Mouse (Mus musculus): ENCODE measurements around the gene Lztfl1.
"Not testable (repeated sequence)": the region's sequence is repeated elsewhere in the genome, so short reads cannot be mapped to it uniquely, and the experiment has no call there.

The Lztfl1 gene

DNA sequence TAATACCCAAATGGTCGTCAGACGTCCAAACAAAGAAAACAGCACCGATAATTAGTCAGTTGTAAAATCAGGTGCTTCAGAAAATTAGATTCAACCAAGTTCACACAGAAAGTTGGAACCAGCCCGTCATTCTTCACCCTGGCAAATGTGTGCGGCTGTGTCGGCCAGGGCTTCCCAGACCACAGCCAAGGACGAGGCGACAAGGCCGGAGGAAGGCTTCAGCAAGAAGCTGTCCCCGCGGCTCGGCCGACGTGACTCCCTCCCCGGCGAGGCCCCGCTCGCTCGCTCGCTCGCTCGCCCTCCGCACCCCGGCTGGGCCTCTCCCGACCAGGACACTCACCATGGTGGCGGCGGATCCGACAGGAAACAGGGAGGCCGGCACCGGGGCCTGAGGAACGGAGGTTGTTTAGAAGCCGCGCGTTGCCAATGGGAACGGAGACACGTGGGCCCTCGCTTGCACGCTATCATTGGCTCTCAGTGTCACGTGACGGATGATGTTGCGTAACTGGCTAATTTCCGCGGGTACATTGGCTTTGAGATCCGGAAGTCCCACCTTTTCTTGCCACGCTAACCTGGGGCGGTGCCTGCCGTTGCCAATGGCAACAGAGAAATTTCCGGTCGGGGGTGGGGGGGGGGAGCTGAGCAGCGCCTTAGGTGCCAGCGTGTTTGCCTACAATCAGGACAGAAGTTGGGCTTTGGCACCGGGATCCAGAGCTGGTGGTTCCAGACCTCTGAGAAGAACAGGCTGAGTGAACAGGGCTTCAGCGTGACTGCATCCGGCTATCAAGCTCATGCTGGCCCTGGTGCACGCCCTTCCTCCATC, at the start of gene Lztfl1:
Gene Lztfl1, minus strand, starts transcription at position 512 of the 823 bp plus-strand sequence.
- peak; percentile 97 to 98 for DNase-seq

- no peak for DNase-seq
These were observed 49.5 kb upstream of the Lztfl1 start for GRCm38 (mm10) chr9:123766996-123767395.

DNA sequence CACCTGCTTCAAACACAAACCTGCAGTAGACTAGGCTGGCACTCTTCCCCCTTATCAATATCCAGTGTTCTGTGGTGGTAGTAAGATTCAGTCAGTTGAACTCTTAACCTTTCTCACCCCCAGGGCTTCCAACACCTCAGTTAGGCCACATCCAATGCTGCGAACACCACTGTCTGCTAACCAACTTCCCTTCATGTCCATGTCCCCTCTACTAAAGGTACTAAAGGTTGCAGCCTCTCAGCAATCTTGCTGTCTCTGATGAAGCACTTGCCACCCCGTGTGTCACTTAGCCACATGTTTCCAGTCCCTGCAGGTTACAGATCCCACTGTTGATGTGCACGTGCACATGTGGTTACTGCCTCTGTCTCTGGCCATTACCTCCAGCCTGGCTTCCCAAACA, 46.3 kb upstream of the Lztfl1 start:
- DNase-seq = no peak

GRCm38 (mm10) chr9:123762886-123763285, 45.4 kb upstream of the Lztfl1 start:
- DNase-seq = no peak

GRCm38 (mm10) chr9:123760806-123761205, 43.3 kb upstream of the Lztfl1 start:
- DNase-seq = no peak

- DNase-seq = no peak
These were observed 41.1 kb upstream of the Lztfl1 start for GRCm38 (mm10) chr9:123758645-123759044.

DNA sequence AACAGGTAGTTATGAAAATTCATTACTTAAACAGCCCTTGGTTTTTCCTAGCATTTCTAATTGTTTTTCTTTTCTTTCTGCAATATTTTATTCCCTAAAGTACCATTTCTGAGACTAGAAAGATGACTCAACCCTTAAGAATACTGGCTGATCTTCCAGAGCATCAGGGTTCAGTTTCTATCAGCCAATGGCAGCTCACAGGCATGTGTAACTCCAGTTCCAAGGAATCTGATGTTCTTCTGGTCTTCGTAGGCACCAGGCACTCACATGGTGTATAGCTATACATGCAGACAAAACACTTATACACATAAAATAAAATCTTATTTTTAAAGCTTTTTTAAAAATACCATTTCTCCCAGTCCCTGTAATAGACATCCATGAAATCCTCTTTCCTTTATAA, 40.7 kb upstream of the Lztfl1 start:
- DNase-seq = no peak

GRCm38 (mm10) chr9:123757326-123757725, 39.8 kb upstream of the Lztfl1 start:
- no peak for DNase-seq

DNA sequence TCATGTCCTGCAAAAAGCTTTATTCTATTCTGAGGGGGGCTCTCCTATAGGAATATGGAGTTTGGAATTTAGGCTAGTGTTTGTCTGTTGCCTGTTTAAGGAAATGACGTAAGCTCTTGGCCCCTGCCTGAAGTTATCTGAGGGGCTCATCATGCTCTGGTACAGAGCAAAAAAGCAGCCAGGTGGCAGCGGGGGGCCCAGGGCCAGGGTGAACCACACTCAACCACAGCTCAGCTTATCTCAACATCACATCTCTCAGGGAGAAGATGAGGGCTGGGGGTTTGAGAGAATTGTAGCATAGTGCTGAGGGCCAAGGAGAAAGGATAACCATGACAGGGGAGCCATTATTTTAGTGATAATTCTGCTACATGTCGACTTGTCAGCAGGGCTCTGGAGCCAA, 39.3 kb upstream of the Lztfl1 start:
- DNase-seq = no peak

GRCm38 (mm10) chr9:123754333-123754732, 36.8 kb upstream of the Lztfl1 start:
- peak; percentile 19 to 31 for DNase-seq

DNA sequence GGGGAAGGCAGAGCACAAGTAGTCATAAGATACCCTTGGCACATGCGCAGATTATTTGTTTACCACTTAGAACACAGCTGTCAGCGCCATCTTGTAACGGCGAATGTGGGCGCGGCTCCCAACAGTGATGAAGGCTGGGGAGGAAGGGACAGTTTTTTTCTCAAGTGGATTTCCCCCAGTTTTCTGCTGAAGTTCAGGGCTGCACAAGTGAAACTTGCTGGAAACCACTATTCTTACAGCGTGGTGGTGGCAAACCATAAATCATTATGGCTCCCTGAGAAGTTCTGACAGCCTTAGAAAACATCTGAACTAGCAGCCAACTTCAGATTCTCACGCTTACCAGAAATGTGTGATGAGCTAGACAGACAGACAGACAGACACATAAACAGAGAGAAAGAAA, 32.2 kb upstream of the Lztfl1 start:
- not testable (repeated sequence) for DNase-seq

DNA sequence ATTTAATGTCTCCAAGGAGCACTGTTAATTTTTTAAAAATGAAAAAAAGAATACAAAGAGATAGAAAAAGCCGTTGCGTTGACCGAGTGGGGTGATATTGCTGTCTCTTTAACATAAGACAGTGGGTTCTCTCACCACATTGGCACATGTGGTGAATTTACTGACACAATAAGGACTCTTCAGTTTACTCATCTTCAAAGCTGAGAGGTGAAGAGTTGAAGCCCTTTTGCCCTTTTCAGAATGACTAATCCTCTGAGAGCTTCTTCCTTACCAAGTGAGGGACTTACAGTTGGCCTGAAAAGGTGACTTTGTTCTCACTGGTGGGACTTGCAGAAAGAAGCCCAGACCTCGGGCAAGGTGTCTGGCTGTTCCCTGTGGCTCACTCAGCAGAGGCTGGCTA, 23.3 kb upstream of the Lztfl1 start:
- no peak for DNase-seq

GRCm38 (mm10) chr9:123734133-123734532, 16.6 kb upstream of the Lztfl1 start:
- DNase-seq = no peak

DNA sequence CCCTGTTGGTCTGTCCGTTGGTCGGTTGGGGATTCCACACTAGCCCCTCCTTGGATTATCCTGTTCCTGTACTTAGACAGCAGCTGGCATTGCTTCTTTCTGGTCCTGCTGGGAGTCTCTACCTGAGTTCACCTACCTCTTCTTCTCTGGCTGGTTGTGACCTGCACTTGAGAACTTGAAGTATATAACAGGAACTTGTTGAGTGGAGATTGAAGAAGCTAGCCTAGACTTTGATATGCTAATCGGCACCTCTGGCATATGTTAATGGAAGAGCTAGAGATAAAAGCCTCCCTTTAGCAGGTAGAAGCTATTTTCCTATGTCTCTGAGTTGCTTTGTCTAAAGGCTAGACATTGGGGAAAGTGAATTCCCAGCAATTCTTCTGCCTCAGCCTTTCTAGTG, 13.8 kb upstream of the Lztfl1 start:
- no peak for DNase-seq

DNA sequence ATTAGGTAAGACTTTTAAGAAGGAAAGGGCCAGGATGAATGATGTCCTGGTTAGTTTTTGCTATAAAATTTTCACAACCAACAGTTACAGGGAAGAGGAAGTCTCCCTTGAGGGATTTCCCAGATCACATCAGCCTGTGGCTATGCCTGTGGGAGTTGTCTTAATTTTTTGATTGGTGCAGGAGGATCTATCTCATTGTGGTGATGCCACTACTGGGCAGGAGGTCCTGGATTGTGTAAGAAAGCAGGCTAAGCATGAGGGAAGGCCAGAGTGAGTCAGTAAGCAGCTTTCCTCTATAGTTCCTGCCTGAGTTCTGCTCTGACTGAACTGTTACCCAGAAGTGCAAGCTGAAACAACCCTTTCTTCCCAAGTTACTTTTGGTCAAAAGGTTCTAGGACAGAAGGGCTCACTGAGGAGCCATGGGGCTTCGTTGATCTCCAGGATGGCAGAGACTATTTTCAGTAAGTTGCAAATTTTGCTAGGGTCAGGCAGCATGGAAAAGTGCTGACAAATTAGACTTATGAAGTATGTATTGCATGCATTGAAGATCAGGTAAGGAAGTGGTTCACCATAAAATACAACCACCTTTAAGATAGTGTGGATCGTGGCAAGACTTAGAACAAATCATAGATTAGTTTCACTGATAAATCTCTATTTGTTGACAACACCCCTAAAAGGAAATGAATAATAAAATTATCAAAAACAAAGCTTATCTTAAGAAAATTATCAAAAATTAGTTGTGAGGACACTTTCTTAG, 5.4 kb upstream of the Lztfl1 start:
- DNase-seq = no peak

- DNase-seq = no peak
These were observed 1.2 kb downstream of the Lztfl1 start for GRCm38 (mm10) chr9:123716301-123716700.

- no peak for DNase-seq
These were observed 4.4 kb downstream of the Lztfl1 start for GRCm38 (mm10) chr9:123713111-123713510.

GRCm38 (mm10) chr9:123709226-123709625, 8.3 kb downstream of the Lztfl1 start:
- no peak for DNase-seq

GRCm38 (mm10) chr9:123701822-123702221, 15.7 kb downstream of the Lztfl1 start:
- no peak for DNase-seq

DNA sequence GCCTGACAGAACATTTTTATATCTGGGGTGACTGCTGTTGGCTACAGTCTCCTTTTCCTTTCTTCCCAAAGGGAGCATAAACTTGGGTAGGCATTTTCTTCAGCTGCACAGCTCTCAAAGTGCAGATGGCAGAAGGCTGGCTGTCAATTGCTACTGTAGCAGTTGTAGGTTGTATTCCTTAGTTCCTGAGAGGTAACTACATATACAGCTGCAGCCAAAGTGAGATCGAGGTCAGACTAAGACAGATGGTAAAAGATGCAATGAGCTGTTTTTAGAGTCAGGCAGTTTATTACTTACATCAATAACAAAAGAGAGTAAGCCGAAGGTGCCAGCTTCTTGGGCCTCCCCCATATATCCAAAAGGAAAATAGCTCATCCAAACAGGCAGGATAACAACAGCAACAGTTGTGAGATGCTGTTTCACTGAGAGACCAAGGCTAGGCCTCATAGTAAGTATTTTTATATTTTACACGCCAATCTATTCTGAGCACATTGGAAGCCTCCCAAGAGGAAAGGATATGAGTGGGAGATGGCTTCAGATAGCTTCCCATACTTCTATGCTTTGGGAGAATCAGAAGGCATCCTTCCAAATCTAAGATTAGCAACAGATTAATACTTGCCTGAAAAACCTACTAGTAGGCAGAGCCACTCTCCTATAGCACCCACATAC, 21.7 kb downstream of the Lztfl1 start:
- no peak for DNase-seq

GRCm38 (mm10) chr9:123688227-123688626, 29.3 kb downstream of the Lztfl1 start:
- DNase-seq = no peak

DNA sequence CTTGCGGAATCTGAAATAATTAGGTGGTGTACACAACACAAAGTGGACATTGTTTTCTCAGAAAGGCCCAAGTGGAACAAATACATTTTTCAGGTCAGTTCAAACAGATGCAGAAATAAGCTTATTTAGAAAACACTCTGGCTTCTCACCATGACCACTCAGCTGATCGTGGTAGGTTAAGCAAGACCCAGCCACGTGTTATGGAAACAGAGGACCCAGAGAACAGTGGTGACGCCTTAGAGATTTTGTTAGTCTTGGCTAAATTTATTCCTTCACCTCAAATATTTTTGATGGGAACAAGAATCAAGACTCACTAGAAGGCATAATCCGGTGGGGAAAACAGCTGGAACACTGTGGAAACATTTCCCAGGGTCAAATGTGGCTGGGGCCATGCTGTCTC, 31.3 kb downstream of the Lztfl1 start:
- peak; percentile 10 to 21 for DNase-seq

GRCm38 (mm10) chr9:123683704-123684103, 33.8 kb downstream of the Lztfl1 start:
- peak in 1 of 2 experiments; percentile 20 for DNase-seq

- DNase-seq = no peak
These were observed 38.3 kb downstream of the Lztfl1 start for GRCm38 (mm10) chr9:123679198-123679597.
